Mouse (Mus musculus): Measurements from ENCODE around the gene Cuedc1.
A peak's percentile ranks its signal among the peaks of the same experiment; 100 is the strongest.
"Not testable (repeated sequence)": the region's sequence is repeated elsewhere in the genome, so short reads cannot be mapped to it uniquely, and the experiment has no call there.

The Cuedc1 gene

GRCm38 (mm10) chr11:88172601-88173325 lies 74.9 kb downstream of the Cuedc1 start:
- DNase-seq = peak; percentile 86

- peak; percentile 56 for DNase-seq
Observed at GRCm38 (mm10) chr11:88173386-88174025, 75.6 kb downstream of the Cuedc1 start.

GRCm38 (mm10) chr11:88180467-88180958 lies 82.7 kb downstream of the Cuedc1 start:
- DNase-seq = peak; percentile 58

DNA sequence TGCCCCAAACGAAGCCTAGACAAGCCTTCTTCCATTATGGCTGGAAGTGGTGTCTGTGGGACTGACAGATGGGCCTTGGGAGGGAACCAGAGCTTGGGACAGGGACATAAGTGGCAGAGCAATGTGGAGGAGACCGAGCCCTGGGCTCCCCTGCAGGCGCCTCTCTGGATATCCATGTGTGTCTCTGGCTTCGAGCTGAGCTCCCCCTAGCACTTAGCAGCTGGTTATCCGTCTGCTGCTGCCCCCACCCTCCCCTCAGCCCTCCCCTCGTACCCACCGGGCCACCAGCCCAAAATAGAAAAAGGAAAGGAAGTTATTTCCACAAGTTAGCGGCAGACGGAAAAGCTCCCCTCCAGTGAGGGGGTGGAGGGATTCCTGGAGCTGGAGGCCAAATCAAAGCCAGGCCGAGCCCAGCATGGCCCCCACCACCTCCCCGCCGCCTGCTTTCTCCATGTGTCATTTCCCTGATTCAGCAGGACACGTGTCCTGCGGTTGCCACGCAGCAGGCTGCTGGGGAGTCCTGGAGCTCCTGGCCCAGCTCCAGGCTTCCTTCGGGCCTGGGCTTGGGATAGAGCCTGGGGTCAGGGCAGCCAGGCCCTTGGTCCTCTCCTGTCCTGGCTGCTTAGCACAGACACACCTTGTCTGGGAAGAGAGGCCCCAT lies 83.2 kb downstream of the Cuedc1 start:
- DNase-seq = peak; percentile 84

GRCm38 (mm10) chr11:88184632-88185180 lies 86.8 kb downstream of the Cuedc1 start:
- no peak for DNase-seq

- DNase-seq = no peak
Observed at GRCm38 (mm10) chr11:88186078-88186946, 88.5 kb downstream of the Cuedc1 start.

GRCm38 (mm10) chr11:88186947-88187243 lies 89.0 kb downstream of the Cuedc1 start:
- DNase-seq = no peak

DNA sequence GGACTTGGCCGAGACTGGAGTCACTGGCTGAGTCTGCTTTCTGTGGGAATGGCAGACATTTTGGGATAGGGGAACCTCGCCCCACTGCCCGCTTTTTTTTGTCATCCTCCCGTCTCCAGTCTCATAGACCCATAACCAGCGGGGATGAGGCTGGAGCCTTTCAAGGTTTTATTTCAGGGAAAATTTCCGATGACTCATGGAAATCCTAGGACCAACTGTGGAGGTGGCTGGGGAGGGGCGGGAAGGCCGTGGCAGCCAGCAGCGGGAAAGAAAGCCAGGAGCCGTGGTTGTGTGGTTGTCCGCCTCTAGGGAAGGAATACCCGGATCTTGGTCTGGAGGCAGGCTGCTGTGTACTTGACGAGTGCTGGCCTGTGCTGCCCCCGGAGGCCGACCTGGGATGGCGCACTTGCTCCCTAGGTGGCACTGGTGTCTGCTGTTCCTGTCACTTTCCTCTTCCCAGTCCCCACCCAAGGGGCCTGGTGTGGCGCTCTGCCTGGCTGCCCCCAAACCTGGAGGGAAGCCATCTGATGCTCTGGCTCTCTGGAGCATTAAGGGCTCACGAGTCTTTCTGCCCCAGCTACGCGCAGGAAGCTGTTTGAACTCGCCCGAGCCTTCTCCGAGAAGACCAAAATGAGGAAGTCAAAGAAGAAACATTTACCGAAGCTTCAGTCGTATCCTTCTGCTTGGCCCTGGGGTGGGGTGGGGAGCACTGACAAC lies 89.7 kb downstream of the Cuedc1 start:
- peak; percentile 92 for DNase-seq

DNA sequence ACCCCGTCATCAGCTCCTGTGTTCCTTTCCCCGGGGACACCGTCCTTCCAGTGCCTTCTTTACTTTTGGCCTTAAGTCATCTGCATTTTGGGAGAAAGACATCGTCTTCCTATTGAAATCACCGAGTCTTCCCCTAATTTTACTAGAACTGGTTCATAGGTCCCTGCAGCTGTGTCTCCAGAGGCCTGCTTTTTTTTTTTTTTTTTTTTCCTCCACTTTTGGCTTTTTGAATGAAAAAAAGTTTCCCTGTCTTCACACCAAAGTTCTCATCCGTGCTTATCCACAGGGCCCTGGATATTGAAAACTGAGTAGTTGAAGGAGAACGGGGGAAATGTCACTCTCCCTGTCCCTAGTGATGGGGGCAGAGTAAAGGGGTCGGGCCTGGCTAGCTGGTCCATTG lies 90.4 kb downstream of the Cuedc1 start:
- no peak for DNase-seq

GRCm38 (mm10) chr11:88188635-88189034 lies 90.8 kb downstream of the Cuedc1 start:
- DNase-seq = no peak

GRCm38 (mm10) chr11:88192595-88192994 lies 94.7 kb downstream of the Cuedc1 start:
- DNase-seq = peak; percentile 63

GRCm38 (mm10) chr11:88193098-88193823 lies 95.4 kb downstream of the Cuedc1 start:
- DNase-seq = no peak

GRCm38 (mm10) chr11:88193824-88194696 lies 96.2 kb downstream of the Cuedc1 start:
- no peak for DNase-seq

DNA sequence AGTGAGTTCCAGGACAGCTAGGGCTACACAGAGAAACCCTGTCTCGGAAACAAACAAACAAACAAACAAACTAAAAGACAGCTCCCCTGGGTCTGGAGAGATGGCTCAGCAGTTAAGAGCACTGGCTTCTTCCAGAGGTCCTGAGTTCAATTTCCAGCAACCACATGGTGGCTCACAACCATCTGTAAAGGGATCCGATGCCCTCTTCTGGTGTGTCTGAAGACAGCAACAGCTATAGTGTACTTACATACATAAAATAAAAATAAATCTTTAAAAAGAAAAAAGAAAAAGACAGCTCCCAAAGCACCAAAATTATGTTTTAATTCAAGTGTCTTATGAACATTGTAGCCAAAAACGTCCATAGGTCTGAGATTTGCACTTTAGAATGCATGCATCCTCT lies 97.8 kb downstream of the Cuedc1 start:
- not testable (repeated sequence) for DNase-seq

DNA sequence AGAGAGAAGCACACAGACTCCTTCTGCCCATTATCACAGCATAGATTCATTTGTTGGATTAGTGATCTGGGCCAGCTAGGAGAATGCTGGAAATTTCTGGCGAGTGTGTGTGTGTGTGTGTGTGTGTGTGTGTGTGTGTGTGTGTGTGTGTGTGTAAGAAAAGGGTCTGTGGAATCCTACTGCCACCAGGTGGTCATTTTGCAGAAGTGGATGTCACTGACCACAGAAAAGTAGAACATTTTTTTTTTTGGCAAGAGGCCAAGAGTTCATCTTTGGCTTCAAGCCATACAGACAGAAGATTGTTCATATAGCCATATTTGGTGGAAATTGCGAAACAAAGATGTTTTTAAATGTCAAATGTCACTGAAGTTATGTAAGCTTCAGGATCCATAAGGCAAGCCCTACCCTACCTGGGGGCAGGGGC lies 99.3 kb downstream of the Cuedc1 start:
- peak; percentile 83 for DNase-seq

DNA sequence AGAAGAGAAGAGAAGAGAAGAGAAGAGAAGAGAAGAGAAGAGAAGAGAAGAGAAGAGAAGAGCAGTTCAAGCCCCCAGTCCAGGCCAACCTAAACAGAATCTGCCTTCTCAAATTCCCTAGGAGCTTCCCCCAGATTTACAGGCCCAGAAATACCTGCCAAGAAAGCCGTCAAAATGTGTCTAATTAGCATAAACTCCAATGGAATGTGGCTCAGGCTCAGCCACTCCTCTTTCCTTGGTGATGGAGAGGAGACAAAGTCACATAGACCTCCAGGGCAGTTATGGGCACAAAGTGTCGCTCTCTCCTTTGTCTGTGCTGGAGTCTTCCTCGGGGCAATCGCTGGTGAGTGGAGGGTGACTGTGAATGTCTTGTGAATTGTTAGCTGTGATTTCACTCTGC lies 100.4 kb downstream of the Cuedc1 start:
- DNase-seq = no peak

DNA sequence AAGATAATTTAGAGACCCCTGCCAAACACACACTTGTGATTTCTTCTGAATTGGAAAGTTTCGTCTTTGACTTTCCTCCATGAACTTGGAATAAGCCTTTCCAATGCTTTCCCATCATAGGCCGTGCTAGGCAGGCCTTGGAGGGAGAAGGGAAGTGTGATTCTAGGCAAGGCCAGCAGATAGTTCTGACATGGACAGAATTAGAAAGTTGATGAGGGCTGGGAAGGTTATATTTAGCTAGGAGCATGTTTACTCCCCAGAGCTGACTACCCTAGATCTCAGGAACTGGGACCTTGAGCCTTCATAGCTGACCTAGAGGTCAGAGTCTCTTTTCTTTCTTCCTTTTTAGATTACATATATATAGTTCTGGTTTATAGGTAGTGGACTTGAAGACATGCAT lies 103.3 kb downstream of the Cuedc1 start:
- DNase-seq = no peak

DNA sequence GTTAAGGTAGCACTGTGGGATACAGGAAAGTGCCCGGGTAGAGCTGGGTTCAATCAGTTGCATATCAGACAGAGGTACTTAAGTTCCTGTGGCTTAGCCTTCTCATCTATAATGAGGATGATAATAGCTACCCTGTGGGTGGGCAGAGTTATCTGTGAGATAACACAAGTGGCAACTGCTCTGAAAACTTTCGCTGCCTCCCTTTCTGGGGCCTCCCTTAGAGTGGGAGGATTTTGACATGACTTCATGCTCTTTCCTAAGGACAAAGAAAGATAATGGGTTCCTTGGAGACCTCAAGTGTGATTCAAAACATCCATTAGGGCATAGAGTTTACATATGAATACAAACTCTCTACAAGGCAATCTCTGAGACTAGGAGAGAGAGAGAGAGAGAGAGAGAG lies 104.2 kb downstream of the Cuedc1 start:
- no peak for DNase-seq

DNA sequence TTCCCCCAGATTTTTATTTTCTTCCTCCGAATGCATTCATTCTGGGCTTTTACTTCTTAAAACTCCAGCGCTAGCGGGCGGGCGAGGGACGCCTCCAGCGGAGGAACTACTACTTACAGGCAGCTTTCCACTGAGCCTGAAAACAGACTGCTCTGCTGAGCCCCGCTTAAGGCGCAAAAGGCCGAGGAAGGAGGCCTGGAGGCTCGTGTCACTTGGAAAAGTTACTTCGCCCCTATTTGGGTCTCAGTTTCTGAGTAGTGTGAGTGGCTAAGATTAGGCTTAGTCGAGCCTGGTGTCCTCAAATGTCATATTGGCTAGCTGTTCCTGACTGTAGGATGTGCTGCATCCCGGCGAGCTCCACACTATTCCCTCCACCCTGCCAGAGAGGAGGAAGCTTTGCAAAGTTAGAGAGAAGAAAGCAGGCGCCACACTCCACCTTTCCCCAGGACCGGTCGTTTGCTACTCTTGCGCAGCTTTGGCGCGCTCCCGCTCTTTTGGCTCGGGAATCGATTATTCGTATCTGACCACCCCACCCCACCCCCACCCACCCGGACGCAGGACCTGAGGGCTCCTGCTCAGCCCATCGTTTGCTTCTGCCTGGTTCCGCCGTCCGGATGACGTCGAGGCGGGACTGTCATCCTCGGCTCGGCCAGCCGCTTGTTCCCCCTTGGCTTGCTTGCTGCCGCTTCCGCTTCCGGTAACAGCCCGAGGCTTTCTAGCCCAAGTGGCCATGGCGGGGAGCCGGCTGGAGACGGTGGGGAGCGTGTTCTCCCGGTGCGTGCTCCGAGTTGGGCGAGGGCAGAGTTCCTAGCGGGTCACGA lies 106.1 kb downstream of the Cuedc1 start, which contains the start of gene Mrps23:
Gene Mrps23 (plus strand): TSS at position 677 of the 821 bp plus-strand sequence.
- peak; percentile 97 for DNase-seq
